Mouse (Mus musculus) kidney, adult 2 months (tissue): ENCODE measurements around the gene Cish. TPM values are rescaled to one million over a fixed set of nuclear protein-coding genes. Genes with fewer than 3 reads are reported as not detected.

ENCODE experiments used
- DNase-seq: peaks from one replicate; pipeline ENCODE4 v3.0.0; 2021
- H3K27ac ChIP-seq: fragments of 200-500 bp; 2 replicates; pipeline ENCODE4 v1.5.1; 2012; ENCODE audit warnings: low read depth, low read length, control low read depth, inconsistent platforms; ENCODE audit not compliant: insufficient read depth
- H3K27me3 ChIP-seq: fragments of 200-500 bp; replicated peaks from 2 replicates; pipeline ENCODE4 v1.6.1; 2012; ENCODE audit warnings: mild to moderate bottlenecking, moderate library complexity, low read length, inconsistent platforms; ENCODE audit not compliant: control insufficient read depth, insufficient read depth
- H3K36me3 ChIP-seq: fragments of 200-500 bp; 2 replicates; pipeline ENCODE4 v1.6.1; 2012; ENCODE audit warnings: mild to moderate bottlenecking, moderate library complexity, low read length, inconsistent platforms; ENCODE audit not compliant: control insufficient read depth, insufficient read depth
- H3K4me1 ChIP-seq: fragments of 200-500 bp; 2 replicates; pipeline ENCODE4 v1.6.1; 2011; ENCODE audit warnings: low read length; ENCODE audit not compliant: control insufficient read depth, insufficient read depth
- H3K4me3 ChIP-seq: fragments of 200-500 bp; 2 replicates; pipeline ENCODE4 v1.5.1; 2011; ENCODE audit warnings: mild to moderate bottlenecking, low read depth, low read length, control low read depth; ENCODE audit not compliant: insufficient read depth
- CTCF ChIP-seq: fragments of 200-500 bp; conservative IDR thresholded peaks from 2 replicates; pipeline ENCODE4 v1.5.1; 2011; ENCODE audit warnings: low read depth, mild to moderate bottlenecking, control low read depth, low read length, moderate library complexity, mixed read lengths; ENCODE audit not compliant: insufficient read depth, insufficient read length
- POLR2A ChIP-seq: fragments of 200-500 bp; IDR thresholded peaks from one replicate; pipeline ENCODE4 v1.6.1; 2011; ENCODE audit warnings: low read depth, low read length, control low read depth
- WGBS: fragments of 180-500 bp; shearing (Covaris S2); methylation state at CpG from one replicate; pipeline ENCODE4 v1.1.7; 2018; 5-methylcytosine and 5-hydroxymethylcytosine counted together
- polyA plus RNA-seq: library from polyadenylated mRNA; depleted of rRNA; stranded (reverse); fragments of >200 nt; gene quantifications from 2 replicates; pipeline ENCODE4 v1.2.3, GENCODE M21; 2012

The Cish gene
- polyA plus RNA-seq, 1 experiment: 49.7 TPM

DNA sequence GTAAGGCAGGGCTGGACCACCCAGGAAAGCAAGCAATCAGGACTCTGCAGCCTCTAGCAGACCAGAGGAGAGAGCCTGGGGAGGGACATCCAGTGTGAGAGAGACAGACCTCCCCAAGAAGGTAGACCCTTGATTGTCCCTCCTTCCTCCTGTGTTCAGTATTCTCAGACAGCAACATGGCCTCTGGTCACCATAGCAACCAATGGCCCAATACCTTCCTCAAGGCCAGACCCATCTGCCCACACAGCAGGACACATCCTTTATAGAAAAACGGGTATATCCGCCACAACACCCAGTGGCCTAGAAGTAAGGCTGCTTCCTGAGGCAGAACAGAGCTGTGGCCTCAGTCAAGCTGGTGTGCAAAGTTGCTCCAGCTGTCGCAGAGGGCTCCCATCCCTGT, 40.2 kb upstream of the Cish start:
- H3K27ac ChIP-seq: no peak overlapping the region
- TF ChIP-seq POLR2A (no peak), CTCF (no peak)
- H3K36me3 ChIP-seq: no peaks in the 10 kb centered on the region; the same call in 1 of the 2 replicates
- H3K4me3 ChIP-seq: no peak overlapping the region
- H3K4me1 ChIP-seq: peaks cover 3% of the 10 kb centered on the region; the same call in 1 of the 2 replicates
- DNase-seq: no peak
- WGBS: 81% methylated on average over 3 of the region's 3 CpGs
- H3K27me3 ChIP-seq: no peaks in the 10 kb centered on the region

DNA sequence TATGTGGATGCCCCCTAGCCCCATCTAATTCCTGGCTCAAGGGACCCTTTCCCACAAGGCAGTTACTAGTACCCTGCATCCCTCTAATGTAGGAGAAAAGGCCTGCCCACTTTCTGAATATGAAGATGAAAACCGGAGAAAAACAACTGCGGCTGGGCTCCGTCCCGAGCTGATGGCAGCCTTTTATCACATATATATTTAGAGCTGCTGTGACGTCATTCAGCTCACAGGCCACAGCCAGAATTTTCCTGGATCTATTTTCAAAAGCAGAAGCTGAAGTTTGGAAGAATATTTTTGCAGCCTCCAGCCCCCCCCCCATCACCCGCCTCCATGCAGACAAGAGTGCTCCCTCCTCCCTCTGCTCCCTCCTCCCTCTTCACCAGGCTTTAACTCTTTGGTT, 36.3 kb upstream of the Cish start:
- 76% methylated on average over 6 of the region's 6 CpGs for WGBS
- H3K4me3 ChIP-seq: no peak overlapping the region
- H3K27me3 ChIP-seq: no peaks in the 10 kb centered on the region
- H3K27ac ChIP-seq: no peak overlapping the region
- DNase-seq: no peak
- no peaks in the 10 kb centered on the region; the same call in 1 of the 2 replicates for H3K36me3 ChIP-seq
- TF ChIP-seq POLR2A: no peak
- TF ChIP-seq CTCF: no peak
- peaks cover 2% of the 10 kb centered on the region; the same call in 1 of the 2 replicates for H3K4me1 ChIP-seq

DNA sequence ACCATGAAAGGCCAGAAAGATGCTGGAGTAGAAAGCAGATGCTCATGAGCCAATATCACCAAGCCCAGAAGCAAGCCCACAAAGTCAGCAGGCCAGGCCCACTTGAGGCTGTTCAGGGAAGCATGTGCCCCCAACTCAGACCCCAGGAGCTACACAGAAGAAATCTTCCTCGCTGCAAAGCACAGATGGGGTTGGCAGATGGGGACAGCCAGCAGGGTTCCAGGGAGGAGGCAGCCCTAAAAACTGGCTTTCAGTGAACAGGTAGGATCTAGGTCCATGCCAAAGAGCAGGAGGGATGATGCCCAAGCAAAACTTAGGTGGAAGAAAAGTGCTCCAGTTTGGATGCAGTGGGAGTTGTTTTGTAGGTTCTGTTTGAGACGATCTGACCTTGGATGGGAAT, 35.4 kb upstream of the Cish start:
- Histone ChIP-seq H3K27me3 (no peaks in the 10 kb centered on the region), H3K4me3 (no peak overlapping the region), H3K4me1 (no peaks in the 10 kb centered on the region), H3K27ac (no peak overlapping the region), H3K36me3 (no peaks in the 10 kb centered on the region; the same call in 1 of the 2 replicates)
- no peak for DNase-seq
- TF ChIP-seq POLR2A (no peak), CTCF (no peak)
- 73% methylated on average over 2 of the region's 2 CpGs for WGBS

DNA sequence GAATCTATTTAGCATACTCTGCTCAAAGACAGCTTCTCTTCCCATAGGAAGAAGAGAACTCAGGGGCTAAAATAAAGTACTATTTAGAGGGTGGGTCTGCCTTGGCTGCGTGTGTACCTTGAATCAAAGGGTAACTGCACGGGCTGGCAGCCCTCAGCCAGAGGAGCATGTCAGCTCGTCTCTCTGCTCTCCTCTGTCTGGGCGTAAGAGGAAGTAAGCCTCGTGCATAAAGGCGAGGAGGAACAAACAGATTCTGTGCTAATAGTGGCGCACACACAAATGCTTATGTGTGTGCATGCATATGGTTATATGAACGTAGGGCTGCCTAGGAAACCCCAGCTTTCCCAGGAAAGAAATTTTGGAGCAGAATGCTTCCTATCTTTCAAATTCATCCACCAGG, 35.0 kb upstream of the Cish start:
- Histone ChIP-seq H3K4me1 (no peaks in the 10 kb centered on the region), H3K27me3 (no peaks in the 10 kb centered on the region), H3K36me3 (no peaks in the 10 kb centered on the region; the same call in 1 of the 2 replicates), H3K4me3 (no peak overlapping the region), H3K27ac (no peak overlapping the region)
- TF ChIP-seq CTCF: no peak
- no peak for TF ChIP-seq POLR2A
- DNase-seq: no peak
- 68% methylated on average over 8 of the region's 8 CpGs for WGBS

DNA sequence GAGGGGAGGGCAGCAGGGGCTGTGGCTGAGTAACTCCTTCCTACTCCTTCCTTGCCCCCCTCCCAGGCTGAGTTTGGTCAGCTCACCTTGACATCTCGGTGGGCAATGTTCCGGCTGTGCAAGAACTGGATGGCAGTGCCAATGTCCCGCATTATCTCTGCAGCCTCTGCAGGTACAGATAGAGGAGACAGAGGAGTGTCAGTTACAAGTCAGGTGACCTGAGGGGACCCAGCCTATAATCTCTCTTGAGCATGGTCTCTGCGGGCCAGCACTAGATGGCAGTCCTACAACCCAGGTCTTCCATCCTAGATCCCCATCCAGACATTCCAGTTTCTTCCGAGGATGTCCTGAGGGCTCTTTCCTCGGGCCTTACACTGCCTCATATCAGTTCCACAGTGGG, 34.0 kb upstream of the Cish start:
- TF ChIP-seq CTCF: no peak
- TF ChIP-seq POLR2A: no peak
- no peak for DNase-seq
- 78% methylated on average over 6 of the region's 6 CpGs for WGBS
- Histone ChIP-seq H3K27ac (no peak overlapping the region), H3K4me3 (no peak overlapping the region), H3K27me3 (no peaks in the 10 kb centered on the region), H3K36me3 (no peaks in the 10 kb centered on the region; the same call in 1 of the 2 replicates), H3K4me1 (no peaks in the 10 kb centered on the region)

DNA sequence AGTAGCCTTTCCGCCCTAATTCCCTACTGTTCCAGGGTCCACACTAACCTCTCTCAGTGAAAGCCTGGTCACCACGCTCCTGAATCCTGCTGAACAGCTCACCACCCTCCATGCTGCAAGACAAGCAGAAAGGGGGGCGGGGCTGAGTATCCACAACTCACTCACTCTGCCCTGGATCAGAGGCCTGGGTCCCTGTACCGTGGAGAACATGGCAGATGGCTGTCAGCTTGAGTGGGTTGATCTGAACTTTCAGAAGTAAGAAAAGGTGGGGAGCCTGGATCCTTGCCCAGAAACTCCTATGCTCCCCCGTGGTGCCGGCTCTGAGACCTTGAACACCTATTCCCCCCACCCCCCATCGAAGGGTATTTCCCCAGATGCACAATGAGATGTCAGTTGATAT, 33.5 kb upstream of the Cish start:
- WGBS: 76% methylated on average over 7 of the region's 7 CpGs
- Histone ChIP-seq H3K27ac (no peak overlapping the region), H3K4me3 (no peak overlapping the region), H3K36me3 (no peaks in the 10 kb centered on the region; the same call in 1 of the 2 replicates), H3K4me1 (no peaks in the 10 kb centered on the region), H3K27me3 (no peaks in the 10 kb centered on the region)
- no peak for DNase-seq
- TF ChIP-seq POLR2A: no peak
- TF ChIP-seq CTCF: no peak

DNA sequence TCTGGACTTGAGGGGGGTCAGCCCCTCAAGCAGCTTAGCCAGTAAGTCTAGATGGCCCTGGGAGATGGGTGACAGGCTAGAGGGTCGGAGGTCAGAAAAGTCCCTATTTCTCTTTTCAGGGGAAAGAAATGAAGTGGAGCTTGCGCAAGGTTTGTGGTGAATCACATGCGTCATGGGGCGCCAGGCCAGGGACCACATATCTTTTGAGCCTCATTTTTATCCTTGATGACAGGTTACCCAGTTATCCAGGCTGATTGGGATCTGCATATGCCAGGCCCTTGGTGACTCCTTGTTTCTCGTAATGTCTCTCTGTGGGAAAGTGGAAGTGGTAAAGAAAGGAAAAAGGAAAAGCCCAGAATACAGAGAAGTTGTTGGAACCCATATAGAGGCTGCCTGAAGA, 31.9 kb upstream of the Cish start:
- H3K27me3 ChIP-seq: no peaks in the 10 kb centered on the region
- H3K4me3 ChIP-seq: no peak overlapping the region
- no peak overlapping the region for H3K27ac ChIP-seq
- WGBS: 95% methylated on average over 5 of the region's 5 CpGs
- H3K36me3 ChIP-seq: no peaks in the 10 kb centered on the region
- H3K4me1 ChIP-seq: no peaks in the 10 kb centered on the region
- no peak for TF ChIP-seq POLR2A
- no peak for TF ChIP-seq CTCF
- no peak for DNase-seq
